Mouse (Mus musculus) brain, embryonic 14.5 days (tissue): ENCODE measurements around the gene Atox1.

Experiments
- CTCF ChIP-seq: fragments of 200-500 bp; IDR thresholded peaks from 2 replicates; pipeline ENCODE4 v1.5.1; 2012; ENCODE audit warnings: inconsistent platforms, mild to moderate bottlenecking, moderate library complexity, borderline replicate concordance; ENCODE audit not compliant: insufficient read depth, insufficient read length; ENCODE audit errors: extremely low read depth
- POLR2A ChIP-seq: fragments of 200-500 bp; IDR thresholded peaks from 2 replicates; pipeline ENCODE4 v1.6.1; 2012; ENCODE audit warnings: mild to moderate bottlenecking, inconsistent platforms, borderline replicate concordance; ENCODE audit not compliant: poor library complexity, insufficient read depth, insufficient read length, severe bottlenecking; ENCODE audit errors: extremely low read depth

- TF ChIP-seq CTCF (no peak), POLR2A (no peak)
These were observed 37.3 kb downstream of the Atox1 start for GRCm38 (mm10) chr11:55423756-55424155.
